Mouse (Mus musculus): ENCODE measurements around the gene Tctn3. TPM values are rescaled to one million over a fixed set of nuclear protein-coding genes. Genes with fewer than 3 reads are reported as not detected.
A peak's percentile ranks its signal among the peaks of the same experiment; 100 is the strongest.
"Not testable (repeated sequence)": the region's sequence is repeated elsewhere in the genome, so short reads cannot be mapped to it uniquely, and the experiment has no call there.

The Tctn3 gene
- total and polyA plus RNA-seq, 2 experiments from 2014 or later = 14.4 to 32.9 TPM

DNA sequence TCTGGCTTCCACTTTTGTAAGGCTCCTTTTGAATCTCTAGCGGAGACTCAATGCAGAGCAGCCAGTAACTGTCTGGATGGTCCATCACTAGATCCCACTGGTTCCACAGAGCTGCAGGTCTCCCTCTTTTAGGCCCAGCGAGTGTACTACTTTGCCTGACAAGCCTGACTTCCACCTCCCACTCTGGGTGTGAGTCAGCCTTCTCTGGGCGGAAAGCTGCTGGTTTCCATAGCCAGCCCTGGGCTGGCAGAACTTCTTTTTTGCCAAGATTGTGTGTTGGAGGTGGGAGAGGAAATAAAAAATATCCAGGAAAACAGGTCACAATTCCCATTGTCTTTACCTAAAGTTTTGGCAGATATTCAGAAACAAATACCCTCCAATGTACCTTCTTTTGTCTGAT lies 18.1 kb upstream of the Tctn3 start:
- DNase-seq (ENCODE audit: low spot score) (no peak), ATAC-seq (no peak)
- Histone ChIP-seq H3K9me3 (ENCODE audit: low read length) (no peaks in the 10 kb centered on the region), H3K9ac (replicated peaks; ENCODE audit: low read length) (no peak overlapping the region), H3K4me2 (ENCODE audit: low read depth, low read length) (no peak overlapping the region), H3K36me3 (ENCODE audit: insufficient read depth, low read length) (no peaks in the 10 kb centered on the region), H3K4me1 (ENCODE audit: insufficient read depth, low read length) (no peaks in the 10 kb centered on the region), H3K27ac (no peak overlapping the region), H3K4me3 (ENCODE audit: low read length) (no peak overlapping the region), H3K27me3 (ENCODE audit: insufficient read depth, low read length) (no peaks in the 10 kb centered on the region)
- WGBS = 87% methylated on average over 3 of the region's 3 CpGs
- TF ChIP-seq CTCF (IDR thresholded peaks at IDR 0.05; ENCODE audit: low read depth) = no peak

DNA sequence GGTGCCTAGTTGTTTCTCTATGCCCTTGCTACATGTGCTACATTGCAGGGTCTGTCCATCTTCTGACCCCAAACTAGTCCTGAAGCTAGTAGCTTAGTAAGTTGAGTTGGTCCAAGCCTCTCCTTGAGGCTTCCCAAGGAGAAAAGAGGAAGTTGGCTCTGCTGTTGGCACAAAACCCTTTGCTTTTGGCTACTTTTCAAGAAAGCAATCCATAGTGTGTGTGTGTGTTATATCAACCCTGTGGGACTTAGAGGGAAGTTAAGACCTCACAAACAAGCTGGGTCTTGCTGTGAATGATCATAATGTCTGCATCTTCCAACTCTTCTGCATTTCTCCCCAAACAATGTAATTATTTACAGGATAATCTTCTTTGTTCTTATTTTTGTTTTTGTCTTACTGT lies 16.9 kb upstream of the Tctn3 start:
- Histone ChIP-seq H3K27me3 (ENCODE audit: insufficient read depth, low read length) (no peaks in the 10 kb centered on the region), H3K9me3 (ENCODE audit: low read length) (no peaks in the 10 kb centered on the region), H3K9ac (replicated peaks; ENCODE audit: low read length) (no peak overlapping the region), H3K4me3 (ENCODE audit: low read length) (no peak overlapping the region), H3K4me1 (ENCODE audit: insufficient read depth, low read length) (no peaks in the 10 kb centered on the region), H3K27ac (no peak overlapping the region), H3K36me3 (ENCODE audit: insufficient read depth, low read length) (no peaks in the 10 kb centered on the region), H3K4me2 (ENCODE audit: low read depth, low read length) (no peak overlapping the region)
- ATAC-seq = no peak
- TF ChIP-seq CTCF (IDR thresholded peaks at IDR 0.05; ENCODE audit: low read depth) = no peak
- no peak for DNase-seq (ENCODE audit: low spot score)

DNA sequence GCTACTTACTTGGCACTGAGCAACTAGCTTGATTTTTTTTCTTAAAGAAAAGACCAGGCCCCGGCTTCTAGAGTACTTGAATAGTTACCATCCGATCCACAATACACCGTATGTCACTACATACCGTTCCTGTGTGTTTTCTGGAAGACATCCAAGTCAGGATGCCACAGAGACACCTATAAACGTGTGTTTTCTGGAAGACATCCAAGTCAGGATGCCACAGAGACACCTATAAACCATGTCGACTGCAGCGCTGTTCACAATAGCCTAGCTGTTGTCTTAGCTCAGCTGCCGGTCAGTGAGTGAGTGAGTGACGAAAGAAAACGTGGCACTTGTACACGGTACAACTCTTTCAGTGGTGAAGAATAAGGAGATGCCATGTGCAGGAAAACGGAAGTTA lies 13.9 kb upstream of the Tctn3 start:
- no peak overlapping the region for H3K4me2 ChIP-seq (ENCODE audit: low read depth, low read length)
- ATAC-seq (no peak), DNase-seq (ENCODE audit: low spot score) (peak; percentile 2)
- no peak overlapping the region for H3K27ac ChIP-seq
- TF ChIP-seq CTCF (IDR thresholded peaks at IDR 0.05; ENCODE audit: low read depth) = no peak
- H3K4me1 ChIP-seq (ENCODE audit: insufficient read depth, low read length) = no peaks in the 10 kb centered on the region
- H3K36me3 ChIP-seq (ENCODE audit: insufficient read depth, low read length) = no peaks in the 10 kb centered on the region
- H3K9ac ChIP-seq (replicated peaks; ENCODE audit: low read length) = no peak overlapping the region
- no peak overlapping the region for H3K4me3 ChIP-seq (ENCODE audit: low read length)
- H3K27me3 ChIP-seq (ENCODE audit: insufficient read depth, low read length) = no peaks in the 10 kb centered on the region
- WGBS = 70% methylated on average over 12 of the region's 12 CpGs
- no peaks in the 10 kb centered on the region for H3K9me3 ChIP-seq (ENCODE audit: low read length)

DNA sequence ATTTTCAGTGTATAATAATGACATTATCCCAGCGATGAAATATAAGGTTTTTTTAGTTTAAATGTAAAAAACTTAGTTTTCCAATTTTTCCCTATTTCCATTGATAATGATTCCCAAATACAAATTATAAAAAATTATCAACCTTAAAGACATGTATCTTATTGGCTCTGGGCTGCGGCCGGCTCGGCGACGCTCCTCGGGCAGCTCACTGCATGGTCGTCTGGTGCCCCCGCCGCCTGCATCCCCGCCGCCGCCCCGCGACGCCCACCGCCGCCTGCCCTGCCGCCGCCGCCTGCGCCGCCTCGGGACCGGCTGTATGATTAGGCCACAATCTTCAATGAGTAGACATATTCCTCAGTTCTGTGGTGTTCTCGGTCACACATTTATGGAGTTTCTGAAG lies 9.6 kb upstream of the Tctn3 start:
- H3K9ac ChIP-seq (replicated peaks; ENCODE audit: low read length); H3K4me3 ChIP-seq (ENCODE audit: low read length); H3K4me2 ChIP-seq (ENCODE audit: low read depth, low read length); ATAC-seq; H3K36me3 ChIP-seq (ENCODE audit: insufficient read depth, low read length); DNase-seq (ENCODE audit: low spot score); H3K27ac ChIP-seq; H3K27me3 ChIP-seq (ENCODE audit: insufficient read depth, low read length); H3K4me1 ChIP-seq (ENCODE audit: insufficient read depth, low read length); H3K9me3 ChIP-seq (ENCODE audit: low read length): not testable (repeated sequence)
- WGBS = 52% methylated on average over 11 of the region's 26 CpGs

DNA sequence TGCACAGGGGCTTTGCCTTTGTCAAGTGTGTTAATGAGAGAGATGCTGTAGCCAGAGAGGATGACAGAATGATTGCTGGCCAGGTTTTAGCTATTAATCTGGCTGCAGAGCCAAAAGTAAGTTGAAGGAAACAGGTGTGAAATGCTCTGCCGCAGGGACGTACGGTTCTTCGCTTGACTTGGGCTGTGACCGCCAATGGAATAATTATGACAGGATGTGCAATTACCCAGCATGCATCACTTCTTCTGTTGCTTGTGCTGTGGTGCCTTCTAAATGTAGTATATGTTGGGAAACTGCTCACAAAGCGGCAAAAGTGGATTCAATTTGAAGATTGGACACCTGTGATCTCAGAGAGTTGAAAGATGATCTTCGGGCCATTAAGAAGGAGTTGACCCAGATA lies 4.0 kb upstream of the Tctn3 start:
- 87% methylated on average over 7 of the region's 7 CpGs for WGBS
- no peak for TF ChIP-seq CTCF (IDR thresholded peaks at IDR 0.05; ENCODE audit: low read depth)
- ATAC-seq = no peak

DNA sequence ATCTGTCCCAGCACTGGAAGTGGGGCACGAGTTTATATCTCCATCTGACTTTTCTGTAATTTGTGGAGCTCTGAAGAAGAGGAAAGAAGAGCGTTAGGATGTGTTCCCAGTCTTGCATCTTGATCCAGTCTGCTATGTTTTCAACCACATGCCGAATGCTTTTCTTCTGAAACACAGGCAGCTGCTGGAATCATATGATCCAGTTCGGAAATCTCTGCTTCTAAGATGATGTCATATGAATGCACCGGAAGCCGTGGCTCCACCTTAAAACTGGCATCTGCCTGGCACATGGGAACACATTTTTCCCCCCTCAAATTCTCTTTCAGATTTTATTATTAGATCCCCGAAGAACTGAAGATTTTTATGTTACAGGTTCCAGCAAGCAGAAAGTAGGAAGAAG lies 2.8 kb upstream of the Tctn3 start:
- no peak overlapping the region for H3K27ac ChIP-seq
- no peak overlapping the region for H3K9ac ChIP-seq (replicated peaks; ENCODE audit: low read length)
- H3K36me3 ChIP-seq (ENCODE audit: insufficient read depth, low read length) = no peaks in the 10 kb centered on the region
- DNase-seq (ENCODE audit: low spot score) (no peak), ATAC-seq (no peak)
- no peak overlapping the region for H3K4me2 ChIP-seq (ENCODE audit: low read depth, low read length)
- TF ChIP-seq CTCF (IDR thresholded peaks at IDR 0.05; ENCODE audit: low read depth) = no peak
- no peaks in the 10 kb centered on the region for H3K9me3 ChIP-seq (ENCODE audit: low read length)
- 85% methylated on average over 7 of the region's 7 CpGs for WGBS
- H3K4me3 ChIP-seq (ENCODE audit: low read length) = no peak overlapping the region
- H3K27me3 ChIP-seq (ENCODE audit: insufficient read depth, low read length) = no peaks in the 10 kb centered on the region
- H3K4me1 ChIP-seq (ENCODE audit: insufficient read depth, low read length) = peaks cover 8% of the 10 kb centered on the region; the same call in 1 of the 2 replicates

More for the DNA sequence above, 4.0 kb upstream of the Tctn3 start:
- Histone ChIP-seq H3K27ac (no peak overlapping the region), H3K4me3 (ENCODE audit: low read length) (no peak overlapping the region), H3K36me3 (ENCODE audit: insufficient read depth, low read length) (no peaks in the 10 kb centered on the region), H3K4me1 (ENCODE audit: insufficient read depth, low read length) (peaks cover 6% of the 10 kb centered on the region; the same call in 1 of the 2 replicates), H3K9ac (replicated peaks; ENCODE audit: low read length) (no peak overlapping the region), H3K27me3 (ENCODE audit: insufficient read depth, low read length) (no peaks in the 10 kb centered on the region), H3K4me2 (ENCODE audit: low read depth, low read length) (no peak overlapping the region), H3K9me3 (ENCODE audit: low read length) (no peaks in the 10 kb centered on the region)
- DNase-seq (ENCODE audit: low spot score) = no peak

DNA sequence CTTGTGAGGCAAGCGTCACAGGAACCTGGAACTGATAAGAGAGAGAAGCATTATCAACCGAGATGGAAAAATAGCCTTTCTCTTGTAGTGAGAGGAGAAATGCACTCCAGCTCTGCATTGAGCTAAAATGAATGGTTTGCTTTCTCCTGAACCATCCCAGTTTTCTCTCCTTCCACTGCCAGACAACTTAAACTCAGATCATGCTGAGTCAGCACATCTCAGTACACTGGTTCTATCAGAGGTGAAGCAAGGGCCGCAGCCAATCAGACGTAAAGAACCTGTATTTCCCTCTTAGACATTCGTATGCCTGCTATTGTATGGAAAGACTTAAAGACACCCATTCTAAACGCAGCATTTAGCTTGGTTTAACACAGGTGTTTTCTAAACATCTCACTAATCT lies 4.4 kb downstream of the Tctn3 start:
- Histone ChIP-seq H3K36me3 (ENCODE audit: insufficient read depth, low read length) (peaks cover 42% of the 10 kb centered on the region), H3K27me3 (ENCODE audit: insufficient read depth, low read length) (no peaks in the 10 kb centered on the region)
- no peak for TF ChIP-seq CTCF (IDR thresholded peaks at IDR 0.05; ENCODE audit: low read depth)

More for the DNA sequence above, 4.4 kb downstream of the Tctn3 start:
- 95% methylated on average over 6 of the region's 6 CpGs for whole genome bisulfite sequencing
- H3K27ac ChIP-seq = no peak overlapping the region
- no peak overlapping the region for H3K4me3 ChIP-seq (ENCODE audit: low read length)
- no peak overlapping the region for H3K4me2 ChIP-seq (ENCODE audit: low read depth, low read length)
- H3K9me3 ChIP-seq (ENCODE audit: low read length) = no peaks in the 10 kb centered on the region
- H3K9ac ChIP-seq (replicated peaks; ENCODE audit: low read length) = no peak overlapping the region
- ATAC-seq (no peak), DNase-seq (ENCODE audit: low spot score) (no peak)
- peaks cover 8% of the 10 kb centered on the region; the same call in 1 of the 2 replicates for H3K4me1 ChIP-seq (ENCODE audit: insufficient read depth, low read length)

Measured in hindbrain, postnatal 0 days (tissue).